Mouse (Mus musculus): ENCODE measurements around the gene Bsx.

Bsx gene

DNA sequence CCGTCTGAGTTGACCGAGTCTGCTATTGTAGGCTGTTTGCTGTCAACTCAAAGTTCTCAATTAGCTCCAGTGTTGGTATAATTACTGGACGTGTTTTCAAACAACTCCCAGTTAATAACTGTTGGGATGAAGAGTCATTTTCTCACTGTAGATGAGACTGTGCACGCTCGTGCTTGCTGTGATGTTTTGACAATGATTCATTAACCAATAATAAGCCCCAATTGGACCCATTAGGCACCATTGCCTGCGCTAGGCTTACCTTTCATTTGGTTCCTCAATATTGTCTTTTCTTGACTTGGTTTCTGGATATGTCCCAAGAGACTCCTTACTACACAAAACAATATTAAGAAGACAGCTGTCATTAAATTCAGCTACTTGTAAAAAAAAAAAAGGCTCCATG lies 18.5 kb downstream of the Bsx start:
- DNase-seq: no peak

DNA sequence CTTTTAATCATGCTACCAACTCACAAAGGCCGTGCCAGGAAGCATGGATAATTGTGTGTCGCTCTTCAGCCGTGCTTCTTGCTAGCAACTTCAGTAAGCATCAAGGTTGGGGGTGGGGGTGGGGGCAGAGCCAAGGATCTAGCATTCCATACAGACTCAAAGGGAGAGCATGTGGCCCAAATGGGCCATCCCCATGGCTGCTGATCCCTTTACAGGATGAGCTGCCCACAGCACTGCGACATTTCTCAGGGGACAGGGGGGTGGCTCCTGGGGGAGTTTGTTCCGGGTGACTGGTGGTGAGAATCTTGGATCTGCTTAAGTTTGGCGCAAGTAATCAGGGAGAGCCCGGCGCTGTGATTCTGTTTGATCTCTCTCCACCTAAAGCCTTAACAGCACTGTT lies 33.5 kb downstream of the Bsx start:
- DNase-seq: no peak

DNA sequence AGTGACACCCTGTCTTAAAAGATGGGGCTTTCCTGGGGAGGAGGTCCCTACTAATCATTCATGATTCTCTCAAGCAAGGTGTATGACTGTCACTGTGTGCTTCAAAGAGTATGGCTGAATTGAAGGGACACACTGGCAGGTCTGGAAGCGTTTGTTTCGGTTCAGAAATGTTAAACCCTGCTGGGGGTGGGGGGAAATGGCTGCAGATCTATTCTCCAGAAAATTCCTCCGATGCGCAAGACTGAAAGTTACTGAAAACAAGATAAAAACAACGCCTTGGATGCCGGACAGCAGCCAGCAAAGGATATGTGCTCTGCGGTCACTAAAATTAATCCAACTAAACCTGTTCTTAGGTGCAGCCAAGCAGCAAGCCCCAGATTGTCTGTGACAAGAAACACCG lies 34.5 kb downstream of the Bsx start:
- DNase-seq: no peak

DNA sequence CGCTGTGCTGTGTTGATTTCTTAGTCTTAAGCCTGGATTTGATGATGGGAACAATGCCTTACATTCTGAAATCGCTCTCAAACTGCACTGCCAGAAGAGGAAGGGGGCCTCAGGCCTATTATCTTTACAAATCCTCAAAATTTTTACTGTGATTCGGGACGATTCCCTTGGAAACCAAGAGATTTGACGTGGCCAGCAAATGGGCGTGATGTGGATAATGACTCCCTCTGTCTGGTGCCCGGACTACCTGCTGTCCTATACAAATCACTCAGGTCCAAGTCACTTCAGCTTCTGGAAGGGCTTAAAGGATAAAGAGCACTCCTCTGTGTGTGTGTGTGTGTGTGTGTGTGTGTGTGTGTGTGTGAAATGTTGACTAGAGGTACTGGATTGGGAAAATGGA lies 35.0 kb downstream of the Bsx start:
- no peak for DNase-seq

DNA sequence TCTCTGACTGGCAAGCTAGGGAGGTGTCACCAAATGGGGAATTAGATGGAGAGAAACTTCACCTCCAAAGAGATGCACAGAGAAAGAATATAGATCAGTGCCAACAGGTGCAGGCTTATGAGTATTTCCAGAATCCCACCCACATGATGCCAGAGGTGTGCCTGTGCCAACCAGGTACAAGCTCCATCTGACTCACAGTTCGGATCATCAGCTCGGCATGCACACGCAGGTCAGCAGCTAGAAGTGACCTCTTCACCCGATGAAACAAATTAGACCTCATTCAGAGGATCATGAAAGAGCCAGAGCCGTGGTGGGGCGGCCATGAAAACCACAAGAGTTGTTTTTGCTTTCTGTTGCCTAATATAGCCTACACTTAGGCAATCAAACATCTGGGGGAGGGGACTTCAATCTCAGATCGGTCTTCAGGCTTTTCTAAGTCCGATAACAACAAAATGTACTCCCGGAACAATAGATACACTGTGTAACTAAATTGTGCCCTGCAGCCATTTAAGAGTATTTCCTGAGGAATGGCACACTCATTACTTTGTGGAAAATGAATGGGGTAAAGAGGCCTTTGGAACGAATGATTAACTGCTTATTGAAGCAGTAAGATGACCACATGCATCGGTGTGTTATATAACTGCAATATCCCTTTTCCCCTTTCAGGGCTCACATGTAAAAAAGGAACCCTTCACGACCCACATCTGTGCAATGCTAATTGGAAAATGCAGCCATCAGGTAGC lies 44.1 kb downstream of the Bsx start:
- no peak for DNase-seq

DNA sequence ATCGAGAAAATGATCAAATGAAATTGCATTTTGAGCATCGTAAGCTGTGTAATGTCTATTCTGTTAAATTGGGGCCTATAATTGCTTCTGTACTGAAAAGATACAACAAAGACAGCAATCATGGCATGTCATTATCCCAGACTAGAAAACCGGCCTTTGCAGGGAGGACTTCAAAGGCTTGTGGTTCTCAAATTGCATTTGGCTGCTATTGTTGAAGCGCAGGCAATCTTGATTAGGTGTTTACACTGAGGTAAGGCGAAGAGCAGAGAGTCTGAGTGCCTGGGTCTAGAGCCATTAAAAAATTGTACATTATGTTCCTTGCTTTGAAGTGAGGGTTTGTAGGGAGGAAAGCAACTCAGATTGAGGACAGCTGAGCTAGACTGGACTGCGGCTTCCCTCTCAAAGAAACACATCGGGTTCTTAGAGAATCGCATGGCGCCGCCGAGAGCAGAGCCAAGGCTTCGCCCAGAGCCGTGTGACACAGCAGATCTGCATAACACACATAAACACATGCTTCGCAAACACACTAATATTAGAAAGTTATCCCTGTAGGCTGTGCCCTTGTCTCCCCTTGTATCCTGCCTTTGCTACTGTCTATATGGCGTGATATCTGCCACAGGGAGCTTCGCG lies 53.5 kb downstream of the Bsx start:
- DNase-seq: no peak
